Mouse (Mus musculus): Measurements from ENCODE around the gene Zfp994. TPM values are rescaled to one million over a fixed set of nuclear protein-coding genes. Genes with fewer than 3 reads are reported as not detected.
"Not testable (repeated sequence)": the region's sequence is repeated elsewhere in the genome, so short reads cannot be mapped to it uniquely, and the experiment has no call there.

The Zfp994 gene
- polyA plus RNA-seq (2014; fragmentation: Nextera tagmentation; extraction: Ambion mirVana), result 2.5 and 3.1 TPM in 2 replicates

- TF ChIP-seq CTCF (IDR thresholded peaks at IDR 0.05; ENCODE audit: low read depth), result peak; percentile 30; the same call in 1 of the 2 replicates
- H3K27me3 ChIP-seq (ENCODE audit: insufficient read depth, low read length); H3K36me3 ChIP-seq (ENCODE audit: insufficient read depth); H3K4me1 ChIP-seq (ENCODE audit: insufficient read depth); H3K9me3 ChIP-seq (ENCODE audit: low read depth, low read length): not testable (repeated sequence)
- under 1% methylated on average over 23 of the region's 23 CpGs for WGBS
- H3K9ac ChIP-seq, result peak within 1 kb of the TSS; percentile 56
- DNase-seq, result peak; percentile 99
- peak within 1 kb of the TSS; percentile 36; the same call in 1 of the 2 replicates for H3K27ac ChIP-seq (ENCODE audit: low read depth)
- H3K4me3 ChIP-seq (ENCODE audit: low read depth, low read length), result peak within 1 kb of the TSS; percentile 50
- H3K4me2 ChIP-seq, result peak within 1 kb of the TSS; percentile 55
- ATAC-seq (ENCODE audit: insufficient read depth), result peak; percentile 100
These were observed at the start of gene Zfp994 for GRCm38 (mm10) chr17:22225422-22226012. TSS of gene Zfp994 (minus strand) at chr17:22225616.

- H3K4me3 ChIP-seq (ENCODE audit: low read depth, low read length); H3K9ac ChIP-seq; H3K36me3 ChIP-seq (ENCODE audit: insufficient read depth); H3K27me3 ChIP-seq (ENCODE audit: insufficient read depth, low read length); H3K4me1 ChIP-seq (ENCODE audit: insufficient read depth); ATAC-seq (ENCODE audit: insufficient read depth); H3K27ac ChIP-seq (ENCODE audit: low read depth); H3K9me3 ChIP-seq (ENCODE audit: low read depth, low read length); H3K4me2 ChIP-seq: not testable (repeated sequence)
- DNase-seq, result peak; percentile 22
- WGBS, result 58% methylated on average over 17 of the region's 19 CpGs
These were observed 5.3 kb upstream of the Zfp994 start for GRCm38 (mm10) chr17:22230701-22231100.

GRCm38 (mm10) chr17:22225015-22225414 is 401 bp downstream of the Zfp994 start:
- peak overlapping the region; percentile 55 for H3K4me2 ChIP-seq
- not testable (repeated sequence) for H3K9me3 ChIP-seq (ENCODE audit: low read depth, low read length); H3K27me3 ChIP-seq (ENCODE audit: insufficient read depth, low read length); H3K27ac ChIP-seq (ENCODE audit: low read depth); H3K4me1 ChIP-seq (ENCODE audit: insufficient read depth); H3K36me3 ChIP-seq (ENCODE audit: insufficient read depth)
- H3K9ac ChIP-seq, result peak overlapping the region; percentile 56
- peak; percentile 3 for DNase-seq
- H3K4me3 ChIP-seq (ENCODE audit: low read depth, low read length), result peak overlapping the region; percentile 50
- 7% methylated on average over 3 of the region's 3 CpGs for WGBS
- ATAC-seq (ENCODE audit: insufficient read depth), result peak; percentile 79

GRCm38 (mm10) chr17:22165722-22166294 is 59.6 kb downstream of the Zfp994 start, which contains the start of gene Zfp947:
TSS of gene Zfp947 (minus strand) at chr17:22166190.
- H3K4me2 ChIP-seq, result peak within 1 kb of the TSS; percentile 58
- not testable (repeated sequence) for H3K27ac ChIP-seq (ENCODE audit: low read depth); H3K27me3 ChIP-seq (ENCODE audit: insufficient read depth, low read length); H3K4me1 ChIP-seq (ENCODE audit: insufficient read depth); H3K9me3 ChIP-seq (ENCODE audit: low read depth, low read length); H3K36me3 ChIP-seq (ENCODE audit: insufficient read depth)
- WGBS, result under 1% methylated on average over 16 of the region's 16 CpGs
- H3K9ac ChIP-seq, result peak within 1 kb of the TSS; percentile 59
- peak within 1 kb of the TSS; percentile 43 for H3K4me3 ChIP-seq (ENCODE audit: low read depth, low read length)
- peak; percentile 75 for DNase-seq
- peak; percentile 25; the same call in 1 of the 2 replicates for TF ChIP-seq CTCF (IDR thresholded peaks at IDR 0.05; ENCODE audit: low read depth)
- ATAC-seq (ENCODE audit: insufficient read depth), result peak; percentile 96

- WGBS, result 3% methylated on average over 3 of the region's 3 CpGs
- ATAC-seq (ENCODE audit: insufficient read depth), result peak; percentile 81
- H3K4me2 ChIP-seq, result peak overlapping the region; percentile 58
- not testable (repeated sequence) for H3K36me3 ChIP-seq (ENCODE audit: insufficient read depth); H3K27ac ChIP-seq (ENCODE audit: low read depth); H3K9me3 ChIP-seq (ENCODE audit: low read depth, low read length); H3K27me3 ChIP-seq (ENCODE audit: insufficient read depth, low read length); H3K4me1 ChIP-seq (ENCODE audit: insufficient read depth); DNase-seq
- H3K4me3 ChIP-seq (ENCODE audit: low read depth, low read length), result peak overlapping the region; percentile 43
- peak overlapping the region; percentile 59 for H3K9ac ChIP-seq
These were observed 60.1 kb downstream of the Zfp994 start for GRCm38 (mm10) chr17:22165304-22165703.

GRCm38 (mm10) chr17:22153951-22154350 is 71.5 kb downstream of the Zfp994 start:
- not testable (repeated sequence) for H3K4me1 ChIP-seq (ENCODE audit: insufficient read depth); DNase-seq; ATAC-seq (ENCODE audit: insufficient read depth); H3K4me3 ChIP-seq (ENCODE audit: low read depth, low read length); H3K27me3 ChIP-seq (ENCODE audit: insufficient read depth, low read length); H3K36me3 ChIP-seq (ENCODE audit: insufficient read depth); H3K9ac ChIP-seq; H3K4me2 ChIP-seq; H3K9me3 ChIP-seq (ENCODE audit: low read depth, low read length); H3K27ac ChIP-seq (ENCODE audit: low read depth)
- WGBS, result 64% methylated on average over 2 of the region's 4 CpGs

Other genes starting within 250 kb of the Zfp994 start
- gene Zfp947, start 59.4 kb downstream of the Zfp994 start, polyA plus RNA-seq (2014; fragmentation: Nextera tagmentation; extraction: Ambion mirVana), result 2.9 and 3.1 TPM in 2 replicates
- gene CT030661.1, start 89.2 kb upstream of the Zfp994 start, polyA plus RNA-seq (2014; fragmentation: Nextera tagmentation; extraction: Ambion mirVana), result 12.6 and 14.3 TPM in 2 replicates
- gene Zfp944, start 135.8 kb upstream of the Zfp994 start, polyA plus RNA-seq (2014; fragmentation: Nextera tagmentation; extraction: Ambion mirVana), result 12.7 and 12.9 TPM in 2 replicates
- 8.0 and 9.5 TPM in 2 replicates for gene Zfp758, start 135.8 kb upstream of the Zfp994 start, polyA plus RNA-seq (2014; fragmentation: Nextera tagmentation; extraction: Ambion mirVana)
- 15.3 and 16.1 TPM in 2 replicates for gene Zfp946, start 198.6 kb upstream of the Zfp994 start, polyA plus RNA-seq (2014; fragmentation: Nextera tagmentation; extraction: Ambion mirVana)